Mouse (Mus musculus) hindbrain, embryonic 12.5 days (tissue): ENCODE data around the gene Gm42420. TPM values are rescaled to one million over a fixed set of nuclear protein-coding genes. Genes with fewer than 3 reads are reported as not detected.

ENCODE experiments used
- ATAC-seq: fragments of 200-750 bp; cut with Nextera tagmentation; 2 replicates; pipeline ENCODE4 v1.8.0; 2017; ENCODE audit warnings: moderate TSS enrichment; ENCODE audit not compliant: low FRiP score
- H3K27ac ChIP-seq: fragments of 300-500 bp; sonication (generic); 2 replicates; pipeline ENCODE4 v1.5.1; 2016; ENCODE audit warnings: mild to moderate bottlenecking
- H3K27me3 ChIP-seq: fragments of 300-500 bp; sonication (generic); 2 replicates; pipeline ENCODE4 v1.6.1; 2016; ENCODE audit warnings: mild to moderate bottlenecking
- H3K36me3 ChIP-seq: fragments of 300-500 bp; sonication (generic); 2 replicates; pipeline ENCODE4 v1.6.1; 2016; ENCODE audit warnings: mild to moderate bottlenecking
- H3K4me1 ChIP-seq: fragments of 300-500 bp; sonication (generic); 2 replicates; pipeline ENCODE4 v1.6.1; 2016
- H3K4me2 ChIP-seq: fragments of 300-500 bp; sonication (generic); replicated peaks from 2 replicates; pipeline ENCODE4 v1.6.1; 2016; ENCODE audit warnings: mild to moderate bottlenecking
- H3K4me3 ChIP-seq: fragments of 300-500 bp; sonication (generic); 2 replicates; pipeline ENCODE4 v1.5.1; 2016; ENCODE audit warnings: mild to moderate bottlenecking
- H3K9ac ChIP-seq: fragments of 300-500 bp; sonication (generic); 2 replicates; pipeline ENCODE4 v1.6.1; 2016; ENCODE audit warnings: mild to moderate bottlenecking, moderate library complexity
- H3K9me3 ChIP-seq: fragments of 300-500 bp; sonication (generic); replicated peaks from 2 replicates; pipeline ENCODE4 v1.6.1; 2016; ENCODE audit warnings: mild to moderate bottlenecking
- WGBS: fragments of 180-500 bp; shearing (Covaris S2); methylation state at CpG from one replicate; pipeline ENCODE4 v1.1.7; 2016; 5-methylcytosine and 5-hydroxymethylcytosine counted together
- polyA plus RNA-seq: library from polyadenylated mRNA; unstranded; fragments of >200 nt; fragmentation: Nextera tagmentation; extraction: Ambion mirVana; gene quantifications from 2 replicates; pipeline ENCODE4 v1.2.1, GENCODE M21; 2016

Gm42420 gene
- polyA plus RNA-seq, 1 experiment from 2014 or later = 0.65 TPM

GRCm38 (mm10) chr6:39579552-39579951, 6.0 kb upstream of the Gm42420 start:
- no peak overlapping the region for H3K4me2 ChIP-seq
- no peak overlapping the region for H3K27ac ChIP-seq
- peaks cover 67% of the 10 kb centered on the region for H3K36me3 ChIP-seq
- ATAC-seq = no peak
- no peaks in the 10 kb centered on the region for H3K9me3 ChIP-seq
- WGBS = 88% methylated on average over 7 of the region's 7 CpGs
- peaks cover 5% of the 10 kb centered on the region for H3K4me1 ChIP-seq
- H3K9ac ChIP-seq = no peak overlapping the region
- no peaks in the 10 kb centered on the region for H3K27me3 ChIP-seq
- H3K4me3 ChIP-seq = no peak overlapping the region

DNA sequence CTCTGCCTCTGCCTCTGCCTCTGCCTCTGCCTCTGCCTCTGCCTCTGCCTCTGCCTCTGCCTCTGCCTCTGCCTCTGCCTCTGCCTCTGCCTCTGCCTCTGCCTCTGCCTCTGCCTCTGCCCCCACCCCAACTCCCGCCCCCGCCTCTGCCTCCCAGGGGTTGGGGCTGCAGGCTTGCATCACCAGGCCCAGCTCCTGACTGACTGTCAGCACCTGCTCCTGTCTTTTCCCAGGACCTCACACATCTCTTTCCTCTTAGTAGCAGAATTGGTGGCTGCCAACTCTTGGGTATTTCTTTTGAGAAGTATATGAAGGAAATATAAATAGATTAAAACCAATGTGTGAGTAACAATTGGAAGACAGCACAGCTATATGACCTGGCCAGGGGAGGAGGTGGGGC, 5.0 kb upstream of the Gm42420 start:
- H3K4me1 ChIP-seq = no peaks in the 10 kb centered on the region
- ATAC-seq = no peak
- no peak overlapping the region for H3K27ac ChIP-seq
- no peaks in the 10 kb centered on the region for H3K9me3 ChIP-seq
- 88% methylated on average over 2 of the region's 2 CpGs for WGBS
- no peak overlapping the region for H3K9ac ChIP-seq
- H3K4me2 ChIP-seq = no peak overlapping the region
- peaks cover 75% of the 10 kb centered on the region for H3K36me3 ChIP-seq
- H3K4me3 ChIP-seq = no peak overlapping the region
- no peaks in the 10 kb centered on the region for H3K27me3 ChIP-seq

GRCm38 (mm10) chr6:39581087-39581784, 4.3 kb upstream of the Gm42420 start:
- Histone ChIP-seq H3K4me3 (no peak overlapping the region), H3K36me3 (peaks cover 82% of the 10 kb centered on the region), H3K27me3 (no peaks in the 10 kb centered on the region), H3K9ac (no peak overlapping the region), H3K9me3 (no peaks in the 10 kb centered on the region), H3K4me1 (no peaks in the 10 kb centered on the region), H3K4me2 (no peak overlapping the region), H3K27ac (no peak overlapping the region)
- ATAC-seq = no peak
- 75% methylated on average over 7 of the region's 7 CpGs for WGBS

- peaks cover 26% of the 10 kb centered on the region for H3K36me3 ChIP-seq
- H3K4me2 ChIP-seq = no peak overlapping the region
- H3K9me3 ChIP-seq = no peaks in the 10 kb centered on the region
- peaks cover 15% of the 10 kb centered on the region for H3K4me1 ChIP-seq
- H3K27ac ChIP-seq = no peak overlapping the region
- no peak for ATAC-seq
- no peak overlapping the region for H3K9ac ChIP-seq
- no peak overlapping the region for H3K4me3 ChIP-seq
- WGBS = 97% methylated on average over 4 of the region's 4 CpGs
- H3K27me3 ChIP-seq = no peaks in the 10 kb centered on the region
These were observed 5.9 kb downstream of the Gm42420 start for GRCm38 (mm10) chr6:39591481-39591880.

- Histone ChIP-seq H3K9me3 (no peaks in the 10 kb centered on the region), H3K4me1 (peaks cover 15% of the 10 kb centered on the region), H3K4me2 (peak within 1 kb of the TSS; percentile 79), H3K9ac (peak within 1 kb of the TSS; percentile 82), H3K36me3 (peaks cover 24% of the 10 kb centered on the region), H3K27me3 (no peaks in the 10 kb centered on the region), H3K4me3 (peak within 1 kb of the TSS; percentile 68), H3K27ac (peak within 1 kb of the TSS; percentile 87)
- ATAC-seq = peak; percentile 98
- WGBS = under 1% methylated on average over 56 of the region's 56 CpGs
These were observed 7.1 kb downstream of the Gm42420 start, which contains the start of gene Ndufb2 for GRCm38 (mm10) chr6:39592401-39593214. Gene Ndufb2 (plus strand): TSS chr6:39592574.

DNA sequence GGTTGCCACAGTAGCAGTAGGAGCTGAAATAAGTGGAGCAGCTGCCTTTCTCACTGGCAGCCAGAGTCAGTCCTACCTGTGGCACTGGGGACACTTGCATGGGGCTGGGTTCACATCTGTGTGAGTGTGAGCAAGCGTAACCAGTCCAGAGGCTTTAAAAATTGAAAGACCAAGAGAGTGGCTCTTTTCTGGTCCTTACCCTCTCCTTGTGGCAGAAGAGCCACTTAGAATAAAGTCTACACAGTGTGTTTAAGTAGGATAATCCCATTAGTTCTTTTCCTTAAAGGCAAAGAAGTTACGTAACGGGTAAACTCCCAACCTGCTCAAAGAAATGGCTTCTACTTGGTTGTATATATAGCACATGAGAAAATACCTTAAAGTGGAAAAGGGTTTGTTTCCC, 15.3 kb downstream of the Gm42420 start:
- ATAC-seq = no peak
- no peak overlapping the region for H3K4me2 ChIP-seq
- no peaks in the 10 kb centered on the region for H3K27me3 ChIP-seq
- H3K9me3 ChIP-seq = no peaks in the 10 kb centered on the region
- H3K9ac ChIP-seq = no peak overlapping the region
- H3K36me3 ChIP-seq = peaks cover 47% of the 10 kb centered on the region
- H3K27ac ChIP-seq = no peak overlapping the region
- no peak overlapping the region for H3K4me3 ChIP-seq
- WGBS = 98% methylated on average over 3 of the region's 3 CpGs
- H3K4me1 ChIP-seq = no peaks in the 10 kb centered on the region

GRCm38 (mm10) chr6:39601828-39602227, 16.3 kb downstream of the Gm42420 start:
- no peak for ATAC-seq
- WGBS = 88% methylated on average over 3 of the region's 3 CpGs
- Histone ChIP-seq H3K27ac (no peak overlapping the region), H3K9ac (no peak overlapping the region), H3K4me2 (no peak overlapping the region), H3K4me1 (no peaks in the 10 kb centered on the region), H3K9me3 (no peaks in the 10 kb centered on the region), H3K27me3 (no peaks in the 10 kb centered on the region), H3K36me3 (peaks cover 47% of the 10 kb centered on the region), H3K4me3 (no peak overlapping the region)

DNA sequence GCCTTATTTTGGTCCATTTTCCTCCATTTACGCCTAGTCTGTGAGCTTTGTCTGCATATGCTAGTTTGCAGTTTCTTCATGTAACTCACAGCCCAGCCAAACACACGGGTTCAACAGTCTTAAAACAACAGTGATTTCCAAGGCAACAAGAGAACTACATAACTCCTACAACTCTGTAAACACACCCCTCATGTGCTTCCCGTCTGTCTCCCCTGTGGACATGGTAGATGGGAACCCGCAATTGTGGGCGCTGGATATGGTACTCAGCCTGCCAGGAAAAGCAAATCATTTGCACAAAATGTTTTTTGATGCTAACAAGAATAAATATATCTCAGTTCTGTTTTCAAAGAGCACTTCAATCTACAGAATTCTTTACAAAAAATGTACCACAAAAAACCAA, 19.0 kb downstream of the Gm42420 start:
- Histone ChIP-seq H3K4me3 (no peak overlapping the region), H3K36me3 (peaks cover 29% of the 10 kb centered on the region), H3K27me3 (no peaks in the 10 kb centered on the region), H3K4me2 (no peak overlapping the region), H3K9ac (no peak overlapping the region), H3K27ac (no peak overlapping the region), H3K9me3 (no peaks in the 10 kb centered on the region), H3K4me1 (no peaks in the 10 kb centered on the region)
- 82% methylated on average over 5 of the region's 5 CpGs for WGBS
- ATAC-seq = no peak

GRCm38 (mm10) chr6:39606056-39606455, 20.5 kb downstream of the Gm42420 start:
- no peak for ATAC-seq
- H3K4me3 ChIP-seq = no peak overlapping the region
- no peaks in the 10 kb centered on the region for H3K4me1 ChIP-seq
- H3K4me2 ChIP-seq = no peak overlapping the region
- H3K9ac ChIP-seq = no peak overlapping the region
- 91% methylated on average over 6 of the region's 6 CpGs for WGBS
- H3K9me3 ChIP-seq = no peaks in the 10 kb centered on the region
- no peak overlapping the region for H3K27ac ChIP-seq
- H3K36me3 ChIP-seq = peaks cover 20% of the 10 kb centered on the region
- H3K27me3 ChIP-seq = no peaks in the 10 kb centered on the region

- Histone ChIP-seq H3K9me3 (no peaks in the 10 kb centered on the region), H3K4me3 (no peak overlapping the region), H3K27me3 (no peaks in the 10 kb centered on the region), H3K9ac (no peak overlapping the region), H3K4me1 (no peaks in the 10 kb centered on the region), H3K36me3 (peaks cover 22% of the 10 kb centered on the region), H3K4me2 (no peak overlapping the region), H3K27ac (no peak overlapping the region)
- 79% methylated on average over 3 of the region's 3 CpGs for WGBS
- ATAC-seq = no peak
These were observed 21.3 kb downstream of the Gm42420 start for GRCm38 (mm10) chr6:39606862-39607261.

GRCm38 (mm10) chr6:39607365-39607764, 21.8 kb downstream of the Gm42420 start:
- Histone ChIP-seq H3K27ac (no peak overlapping the region), H3K36me3 (peaks cover 19% of the 10 kb centered on the region), H3K9ac (no peak overlapping the region), H3K4me1 (no peaks in the 10 kb centered on the region), H3K27me3 (no peaks in the 10 kb centered on the region), H3K4me2 (no peak overlapping the region), H3K4me3 (no peak overlapping the region), H3K9me3 (no peaks in the 10 kb centered on the region)
- 80% methylated on average over 5 of the region's 5 CpGs for WGBS
- ATAC-seq = no peak

DNA sequence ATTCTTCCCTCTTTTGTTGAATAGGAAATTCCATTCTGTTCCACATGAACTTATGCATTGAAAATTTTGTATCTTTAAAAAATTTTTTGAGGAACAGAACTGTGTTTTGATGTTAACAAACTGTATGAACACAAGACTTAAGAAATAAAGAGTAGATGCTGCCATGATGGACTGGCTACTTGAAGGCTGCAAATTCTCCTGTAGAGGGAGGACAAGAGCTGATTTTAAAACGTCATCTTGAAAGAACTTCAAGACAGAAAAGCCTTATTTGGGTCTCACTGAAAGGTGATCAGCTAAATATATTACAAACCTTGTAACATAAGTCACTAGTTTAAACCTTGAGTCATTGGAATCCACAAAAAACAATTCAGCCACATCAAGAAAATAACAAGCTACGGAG, 24.7 kb downstream of the Gm42420 start:
- Histone ChIP-seq H3K4me1 (no peaks in the 10 kb centered on the region), H3K4me2 (no peak overlapping the region), H3K27me3 (no peaks in the 10 kb centered on the region), H3K27ac (no peak overlapping the region), H3K4me3 (no peak overlapping the region), H3K36me3 (peaks cover 27% of the 10 kb centered on the region), H3K9me3 (no peaks in the 10 kb centered on the region), H3K9ac (no peak overlapping the region)
- no peak for ATAC-seq
- 83% methylated on average over 2 of the region's 2 CpGs for WGBS
